Mouse (Mus musculus): ENCODE results near the gene Cbx1.

Cbx1 gene

GRCm38 (mm10) chr11:96816979-96817378 is 28.1 kb downstream of the Cbx1 start:
- no peak for DNase-seq

- no peak for DNase-seq
These were observed 29.3 kb downstream of the Cbx1 start for GRCm38 (mm10) chr11:96818128-96818710.

GRCm38 (mm10) chr11:96821956-96822355 is 33.0 kb downstream of the Cbx1 start:
- DNase-seq, result no peak

GRCm38 (mm10) chr11:96822675-96823470 is 33.9 kb downstream of the Cbx1 start:
- DNase-seq, result no peak

GRCm38 (mm10) chr11:96823471-96823837 is 34.5 kb downstream of the Cbx1 start:
- DNase-seq, result no peak

GRCm38 (mm10) chr11:96823880-96824782 is 35.2 kb downstream of the Cbx1 start:
- DNase-seq, result peak; percentile 91

GRCm38 (mm10) chr11:96824783-96825495 is 36.0 kb downstream of the Cbx1 start:
- DNase-seq, result peak; percentile 48

GRCm38 (mm10) chr11:96826481-96826880 is 37.6 kb downstream of the Cbx1 start:
- DNase-seq, result no peak

GRCm38 (mm10) chr11:96827062-96827581 is 38.2 kb downstream of the Cbx1 start:
- DNase-seq, result no peak

- no peak for DNase-seq
These were observed 39.0 kb downstream of the Cbx1 start for GRCm38 (mm10) chr11:96827917-96828316.

GRCm38 (mm10) chr11:96828881-96829280 is 40.0 kb downstream of the Cbx1 start:
- DNase-seq, result no peak

- peak; percentile 58 for DNase-seq
These were observed 40.5 kb downstream of the Cbx1 start for GRCm38 (mm10) chr11:96829403-96829812.

GRCm38 (mm10) chr11:96829813-96830538 is 41.0 kb downstream of the Cbx1 start, which contains the start of gene Nfe2l1:
TSS of gene Nfe2l1 (minus strand) at chr11:96829968.
- DNase-seq, result peak; percentile 100

GRCm38 (mm10) chr11:96830539-96831216 is 41.8 kb downstream of the Cbx1 start:
- DNase-seq, result no peak

- no peak for DNase-seq
These were observed 42.6 kb downstream of the Cbx1 start for GRCm38 (mm10) chr11:96831516-96831915.

- no peak for DNase-seq
These were observed 43.6 kb downstream of the Cbx1 start for GRCm38 (mm10) chr11:96832541-96832940.

- DNase-seq, result no peak
These were observed 44.0 kb downstream of the Cbx1 start for GRCm38 (mm10) chr11:96832973-96833372.

- no peak for DNase-seq
These were observed 45.2 kb downstream of the Cbx1 start for GRCm38 (mm10) chr11:96834127-96834526.

- no peak for DNase-seq
These were observed 48.4 kb downstream of the Cbx1 start for GRCm38 (mm10) chr11:96837298-96837697.

GRCm38 (mm10) chr11:96838341-96838740 is 49.4 kb downstream of the Cbx1 start:
- no peak for DNase-seq

- no peak for DNase-seq
These were observed 50.5 kb downstream of the Cbx1 start for GRCm38 (mm10) chr11:96839428-96839827.

Data from layer of hippocampus, adult 9-11 months (tissue).